Mouse (Mus musculus): ENCODE results near the gene Krt13.

Krt13 gene

GRCm38 (mm10) chr11:100112935-100113741, 8.2 kb downstream of the Krt13 start:
- no peak for DNase-seq (ENCODE audit: low spot score)

GRCm38 (mm10) chr11:100105576-100106122, 15.7 kb downstream of the Krt13 start, which contains the start of gene Krt36:
Gene Krt36 (minus strand): TSS chr11:100105626.
- DNase-seq (ENCODE audit: low spot score): no peak

- DNase-seq (ENCODE audit: low spot score): no peak
Measured at GRCm38 (mm10) chr11:100102693-100103429, 18.5 kb downstream of the Krt13 start.

- no peak for DNase-seq (ENCODE audit: low spot score)
Measured at GRCm38 (mm10) chr11:100100391-100100790, 21.0 kb downstream of the Krt13 start.

GRCm38 (mm10) chr11:100097819-100098218, 23.5 kb downstream of the Krt13 start:
- DNase-seq (ENCODE audit: low spot score): no peak

- no peak for DNase-seq (ENCODE audit: low spot score)
Measured at GRCm38 (mm10) chr11:100096141-100096540, 25.2 kb downstream of the Krt13 start, which contains the start of gene Krt35. Gene Krt35 (minus strand): TSS chr11:100096241.

- no peak for DNase-seq (ENCODE audit: low spot score)
Measured at GRCm38 (mm10) chr11:100088378-100089025, 32.9 kb downstream of the Krt13 start.

- DNase-seq (ENCODE audit: low spot score): no peak
Measured at GRCm38 (mm10) chr11:100087861-100088260, 33.5 kb downstream of the Krt13 start, which contains the start of gene Krt32. Gene Krt32 (minus strand): TSS chr11:100088226.

GRCm38 (mm10) chr11:100073873-100074272, 47.5 kb downstream of the Krt13 start:
- DNase-seq (ENCODE audit: low spot score): no peak

All from ovary, adult 18-20 months (tissue).